Mouse (Mus musculus): ENCODE data around the gene Oas1e. TPM values are rescaled to one million over a fixed set of nuclear protein-coding genes. Genes with fewer than 3 reads are reported as not detected.
"Not testable (repeated sequence)": the region's sequence is repeated elsewhere in the genome, so short reads cannot be mapped to it uniquely, and the experiment has no call there.

Gene Oas1e
- polyA plus RNA-seq, 1 experiment from 2014 or later = 0.60 TPM

DNA sequence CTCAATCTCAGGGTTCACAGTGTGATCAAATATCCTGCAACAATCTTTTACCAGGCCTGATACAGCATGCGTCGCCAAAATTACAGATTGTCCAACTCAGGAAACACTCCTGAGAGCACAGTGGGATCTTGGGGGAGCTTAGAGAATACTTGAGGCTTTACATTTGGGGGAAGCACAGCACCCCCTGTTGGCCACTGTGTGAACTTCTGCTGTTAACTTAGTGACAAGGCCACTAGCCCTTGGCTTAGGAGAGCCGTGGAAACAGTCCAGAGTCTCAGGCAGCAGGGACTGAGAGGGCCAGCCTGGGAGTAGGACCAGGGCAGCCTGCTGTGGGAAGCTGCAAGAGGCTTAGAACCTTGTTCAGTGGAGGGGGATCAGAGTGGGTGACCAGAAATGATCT, 20.6 kb upstream of the Oas1e start:
- peak; percentile 29 for DNase-seq (ENCODE audit: low spot score)
- Histone ChIP-seq H3K4me3 (ENCODE audit: low read depth, low read length) (no peak overlapping the region), H3K4me2 (replicated peaks; ENCODE audit: low read depth, low read length) (no peak overlapping the region), H3K4me1 (ENCODE audit: insufficient read depth, low read depth, low read length) (peaks cover 6% of the 10 kb centered on the region; the same call in 1 of the 2 replicates), H3K27ac (ENCODE audit: low read length) (no peak overlapping the region), H3K9ac (replicated peaks; ENCODE audit: low read depth) (no peak overlapping the region), H3K36me3 (ENCODE audit: insufficient read depth, low read length) (no peaks in the 10 kb centered on the region), H3K9me3 (ENCODE audit: low read length) (no peaks in the 10 kb centered on the region), H3K27me3 (replicated peaks; ENCODE audit: insufficient read depth, low read length) (no peaks in the 10 kb centered on the region)
- TF ChIP-seq CTCF (IDR thresholded peaks at IDR 0.05) = peak; percentile 68
- no peak for TF ChIP-seq EP300 (IDR thresholded peaks at IDR 0.05)
- ATAC-seq = no peak
- WGBS = 47% methylated on average over 3 of the region's 3 CpGs

DNA sequence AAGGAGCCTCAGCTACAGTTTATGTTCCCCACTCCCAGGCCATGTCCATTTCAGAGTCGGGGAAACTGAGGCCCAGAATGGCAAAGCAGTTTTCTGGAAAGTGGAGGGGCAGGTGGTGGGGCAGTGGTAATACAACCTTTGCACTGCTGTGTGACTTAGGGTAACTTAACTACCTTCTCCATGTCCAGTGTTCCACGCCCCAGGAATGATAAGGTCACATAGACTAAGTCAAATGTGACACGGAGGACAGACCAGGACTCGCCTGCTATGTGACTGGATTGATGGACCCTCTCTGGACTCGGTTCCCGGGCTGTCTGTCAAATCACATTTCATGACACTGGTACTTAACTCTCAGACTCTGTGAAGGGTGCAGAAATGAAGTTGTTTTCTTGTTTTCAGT, 17.7 kb upstream of the Oas1e start:
- peak overlapping the region; percentile 60 for H3K9ac ChIP-seq (replicated peaks; ENCODE audit: low read depth)
- no peaks in the 10 kb centered on the region for H3K27me3 ChIP-seq (replicated peaks; ENCODE audit: insufficient read depth, low read length)
- 70% methylated on average over 6 of the region's 6 CpGs for WGBS
- 0 out of 2 replicates have a peak overlapping the region, but pooled peaks have one; percentile 47 for H3K27ac ChIP-seq (ENCODE audit: low read length)
- peak overlapping the region; percentile 67 for H3K4me2 ChIP-seq (replicated peaks; ENCODE audit: low read depth, low read length)
- no peaks in the 10 kb centered on the region for H3K36me3 ChIP-seq (ENCODE audit: insufficient read depth, low read length)
- peaks cover 6% of the 10 kb centered on the region; the same call in 1 of the 2 replicates for H3K4me1 ChIP-seq (ENCODE audit: insufficient read depth, low read depth, low read length)
- no peak for DNase-seq (ENCODE audit: low spot score)
- no peaks in the 10 kb centered on the region for H3K9me3 ChIP-seq (ENCODE audit: low read length)
- no peak for ATAC-seq
- peak overlapping the region; percentile 59 for H3K4me3 ChIP-seq (ENCODE audit: low read depth, low read length)
- TF ChIP-seq CTCF (IDR thresholded peaks at IDR 0.05) (no peak; the same call in 1 of the 2 replicates), EP300 (IDR thresholded peaks at IDR 0.05) (no peak)

- Histone ChIP-seq H3K4me2 (replicated peaks; ENCODE audit: low read depth, low read length) (peak within 1 kb of the TSS; percentile 67), H3K9me3 (ENCODE audit: low read length) (no peaks in the 10 kb centered on the region), H3K9ac (replicated peaks; ENCODE audit: low read depth) (peak within 1 kb of the TSS; percentile 60), H3K4me1 (ENCODE audit: insufficient read depth, low read depth, low read length) (peaks cover 6% of the 10 kb centered on the region; the same call in 1 of the 2 replicates), H3K4me3 (ENCODE audit: low read depth, low read length) (peak within 1 kb of the TSS; percentile 59), H3K27ac (ENCODE audit: low read length) (peak within 1 kb of the TSS; percentile 76), H3K36me3 (ENCODE audit: insufficient read depth, low read length) (no peaks in the 10 kb centered on the region), H3K27me3 (replicated peaks; ENCODE audit: insufficient read depth, low read length) (no peaks in the 10 kb centered on the region)
- 5% methylated on average over 18 of the region's 18 CpGs for WGBS
- ATAC-seq (peak; percentile 98), DNase-seq (ENCODE audit: low spot score) (peak; percentile 96)
- TF ChIP-seq CTCF (IDR thresholded peaks at IDR 0.05) (no peak), EP300 (IDR thresholded peaks at IDR 0.05) (no peak)
These were observed 16.9 kb upstream of the Oas1e start, which contains the start of gene Oas1c for GRCm38 (mm10) chr5:120811951-120812819. Gene Oas1c, minus strand, starts transcription at chr5:120812514.

DNA sequence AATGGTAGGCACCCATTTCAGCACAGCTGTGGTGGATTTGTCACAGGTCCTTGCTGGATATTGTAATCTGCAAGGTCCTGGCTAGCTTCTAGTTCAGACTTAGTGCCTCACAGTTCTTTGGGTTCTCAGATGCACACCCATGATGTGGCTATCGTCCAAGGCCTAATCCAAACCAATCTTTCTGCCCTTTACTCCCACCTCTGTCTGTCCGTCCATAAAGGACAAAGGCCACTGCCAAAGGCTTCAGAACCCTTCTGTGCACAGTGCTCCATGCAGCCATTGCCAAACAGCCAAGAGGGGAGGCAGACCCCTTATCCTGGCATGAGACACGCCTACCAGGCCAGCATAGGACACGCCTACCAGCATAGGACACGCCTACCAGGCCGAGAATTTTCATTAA, 13.8 kb upstream of the Oas1e start:
- Histone ChIP-seq H3K27me3 (replicated peaks; ENCODE audit: insufficient read depth, low read length) (no peaks in the 10 kb centered on the region), H3K9me3 (ENCODE audit: low read length) (no peaks in the 10 kb centered on the region), H3K36me3 (ENCODE audit: insufficient read depth, low read length) (no peaks in the 10 kb centered on the region), H3K4me3 (ENCODE audit: low read depth, low read length) (no peak overlapping the region), H3K9ac (replicated peaks; ENCODE audit: low read depth) (no peak overlapping the region), H3K4me1 (ENCODE audit: insufficient read depth, low read depth, low read length) (peaks cover 6% of the 10 kb centered on the region; the same call in 1 of the 2 replicates), H3K4me2 (replicated peaks; ENCODE audit: low read depth, low read length) (no peak overlapping the region), H3K27ac (ENCODE audit: low read length) (no peak overlapping the region)
- DNase-seq (ENCODE audit: low spot score) (no peak), ATAC-seq (no peak)
- WGBS = 33% methylated on average over 6 of the region's 6 CpGs
- TF ChIP-seq EP300 (IDR thresholded peaks at IDR 0.05) (no peak), CTCF (IDR thresholded peaks at IDR 0.05) (no peak)

DNA sequence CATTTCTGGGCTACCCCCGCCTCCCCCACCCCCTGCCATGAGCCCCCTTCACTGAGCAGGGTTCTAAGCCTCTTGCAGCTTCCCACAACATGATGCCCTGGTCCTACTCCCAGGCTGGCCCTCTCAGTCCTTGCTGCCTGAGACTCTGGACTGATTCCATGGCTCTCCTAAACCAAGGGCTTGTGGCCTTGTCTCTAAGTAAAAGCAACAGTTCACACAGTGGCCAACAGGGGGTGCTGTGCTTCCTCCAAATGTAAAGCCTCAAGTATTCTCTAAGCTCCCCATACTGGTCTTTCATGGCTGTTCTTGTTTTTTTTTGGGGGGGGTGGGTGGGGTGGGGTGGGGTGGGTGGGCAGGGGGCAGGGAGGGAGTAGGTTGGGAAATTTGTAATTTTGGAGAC, 11.1 kb upstream of the Oas1e start:
- DNase-seq (ENCODE audit: low spot score) (peak; percentile 59), ATAC-seq (no peak)
- no peak overlapping the region for H3K4me3 ChIP-seq (ENCODE audit: low read depth, low read length)
- 100% methylated on average over 1 of the region's 1 CpGs for WGBS
- H3K4me2 ChIP-seq (replicated peaks; ENCODE audit: low read depth, low read length) = no peak overlapping the region
- H3K9me3 ChIP-seq (ENCODE audit: low read length) = no peaks in the 10 kb centered on the region
- no peak overlapping the region for H3K27ac ChIP-seq (ENCODE audit: low read length)
- H3K36me3 ChIP-seq (ENCODE audit: insufficient read depth, low read length) = no peaks in the 10 kb centered on the region
- TF ChIP-seq EP300 (IDR thresholded peaks at IDR 0.05) (no peak), CTCF (IDR thresholded peaks at IDR 0.05) (peak; percentile 73)
- no peaks in the 10 kb centered on the region for H3K27me3 ChIP-seq (replicated peaks; ENCODE audit: insufficient read depth, low read length)
- no peak overlapping the region for H3K9ac ChIP-seq (replicated peaks; ENCODE audit: low read depth)
- H3K4me1 ChIP-seq (ENCODE audit: insufficient read depth, low read depth, low read length) = no peaks in the 10 kb centered on the region

DNA sequence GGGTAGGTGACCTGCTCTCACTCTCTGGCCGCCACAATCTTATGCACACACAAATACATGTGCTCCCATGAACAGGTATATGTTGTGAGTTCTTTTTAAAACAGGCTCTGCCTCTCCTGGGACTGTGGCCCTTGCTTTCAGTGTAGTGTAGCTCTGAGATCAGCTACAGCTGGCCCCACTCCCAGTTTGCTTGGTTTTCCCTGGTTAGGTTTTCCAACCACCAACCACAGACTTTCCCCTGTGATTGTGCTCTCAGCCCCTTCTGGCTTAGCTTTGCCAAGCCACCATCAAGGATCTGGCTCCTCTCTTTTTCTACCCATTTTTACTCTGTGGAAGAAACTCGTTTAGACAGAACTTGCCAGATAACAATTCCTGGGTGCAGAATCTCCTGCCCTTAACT, 8.3 kb upstream of the Oas1e start:
- ATAC-seq (no peak), DNase-seq (ENCODE audit: low spot score) (no peak)
- H3K27me3 ChIP-seq (replicated peaks; ENCODE audit: insufficient read depth, low read length) = no peaks in the 10 kb centered on the region
- no peaks in the 10 kb centered on the region for H3K36me3 ChIP-seq (ENCODE audit: insufficient read depth, low read length)
- H3K4me1 ChIP-seq (ENCODE audit: insufficient read depth, low read depth, low read length) = no peaks in the 10 kb centered on the region
- H3K27ac ChIP-seq (ENCODE audit: low read length) = no peak overlapping the region
- no peak overlapping the region for H3K9ac ChIP-seq (replicated peaks; ENCODE audit: low read depth)
- WGBS = 55% methylated on average over 2 of the region's 2 CpGs
- no peaks in the 10 kb centered on the region for H3K9me3 ChIP-seq (ENCODE audit: low read length)
- TF ChIP-seq CTCF (IDR thresholded peaks at IDR 0.05) (no peak), EP300 (IDR thresholded peaks at IDR 0.05) (no peak)
- H3K4me3 ChIP-seq (ENCODE audit: low read depth, low read length) = no peak overlapping the region
- no peak overlapping the region for H3K4me2 ChIP-seq (replicated peaks; ENCODE audit: low read depth, low read length)

DNA sequence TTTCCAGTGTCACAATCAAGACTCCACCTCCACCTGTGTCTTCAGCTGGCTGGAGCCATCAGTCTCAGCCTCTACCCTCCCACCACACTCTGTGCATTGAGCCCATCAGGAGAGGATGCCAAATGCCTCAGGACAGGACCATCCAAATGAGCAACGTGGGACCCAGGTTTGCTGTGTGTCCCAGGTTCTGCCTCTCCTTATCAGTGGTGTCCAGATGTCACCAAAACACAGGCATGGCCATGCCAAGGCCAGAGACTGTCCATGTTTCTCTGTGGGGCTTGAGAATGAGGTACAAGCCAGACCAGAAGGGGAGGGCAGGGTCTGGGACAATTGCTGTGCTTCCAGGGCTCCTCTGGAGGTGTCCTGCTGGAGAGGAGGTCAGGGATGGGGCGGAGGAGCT, 3.6 kb upstream of the Oas1e start:
- not testable (repeated sequence) for ATAC-seq; DNase-seq (ENCODE audit: low spot score); H3K9me3 ChIP-seq (ENCODE audit: low read length); H3K4me1 ChIP-seq (ENCODE audit: insufficient read depth, low read depth, low read length); H3K27me3 ChIP-seq (replicated peaks; ENCODE audit: insufficient read depth, low read length); H3K4me2 ChIP-seq (replicated peaks; ENCODE audit: low read depth, low read length); H3K4me3 ChIP-seq (ENCODE audit: low read depth, low read length); H3K9ac ChIP-seq (replicated peaks; ENCODE audit: low read depth); H3K27ac ChIP-seq (ENCODE audit: low read length); H3K36me3 ChIP-seq (ENCODE audit: insufficient read depth, low read length)
- WGBS = 30% methylated on average over 1 of the region's 2 CpGs

DNA sequence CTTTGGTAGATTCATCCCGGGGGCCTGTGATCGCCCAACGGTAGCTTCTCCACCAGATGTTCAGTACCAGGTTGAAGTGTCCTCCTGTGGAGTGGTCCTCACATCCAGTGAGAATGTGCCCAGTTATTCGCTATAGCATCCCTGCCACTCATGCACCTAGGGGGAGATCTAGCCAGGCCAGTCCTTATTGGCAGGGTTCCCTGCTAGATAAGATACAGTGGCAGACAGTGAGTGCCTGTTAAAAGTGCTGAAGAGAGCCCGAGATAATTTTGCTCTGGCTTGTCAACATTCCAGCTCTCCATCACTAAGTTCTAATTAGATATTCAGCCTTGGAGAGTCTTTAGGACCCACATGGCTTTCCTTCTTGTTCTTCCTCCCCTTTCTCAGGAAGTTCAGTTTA, 2.8 kb upstream of the Oas1e start:
- 57% methylated on average over 5 of the region's 5 CpGs for WGBS
- DNase-seq (ENCODE audit: low spot score); H3K4me2 ChIP-seq (replicated peaks; ENCODE audit: low read depth, low read length): not testable (repeated sequence)

More for the DNA sequence above, 2.8 kb upstream of the Oas1e start:
- ATAC-seq; H3K27ac ChIP-seq (ENCODE audit: low read length); H3K27me3 ChIP-seq (replicated peaks; ENCODE audit: insufficient read depth, low read length); H3K9me3 ChIP-seq (ENCODE audit: low read length); H3K4me1 ChIP-seq (ENCODE audit: insufficient read depth, low read depth, low read length); H3K4me3 ChIP-seq (ENCODE audit: low read depth, low read length); H3K9ac ChIP-seq (replicated peaks; ENCODE audit: low read depth); H3K36me3 ChIP-seq (ENCODE audit: insufficient read depth, low read length): not testable (repeated sequence)

Measured in lung, postnatal 0 days (tissue).